Mouse (Mus musculus): ENCODE results near the gene Ppp2r5c.

DNA sequence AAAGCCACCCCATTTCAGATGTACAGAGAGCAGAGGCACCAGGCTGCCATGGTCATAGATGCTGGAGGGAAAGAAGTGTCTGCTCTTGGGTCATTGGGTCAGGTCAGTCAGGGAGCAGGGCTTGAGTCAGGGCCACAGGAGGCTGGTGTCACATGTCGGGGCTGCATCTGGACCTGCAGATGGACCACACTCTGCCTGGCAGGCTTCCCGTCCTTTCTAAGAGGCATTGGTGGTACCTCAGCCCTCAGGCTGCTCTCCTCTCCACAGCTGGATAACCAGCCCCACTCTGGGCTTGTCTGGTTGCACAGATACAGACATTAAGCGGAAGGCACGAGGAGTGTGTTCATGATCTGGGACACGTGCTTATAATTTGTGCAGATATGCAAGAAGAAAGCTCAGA is 61.8 kb downstream of the Ppp2r5c start:
- TF ChIP-seq POLR2A (IDR thresholded peaks at IDR 0.05; ENCODE audit: borderline replicate concordance, control insufficient read depth, low read depth, low read length): no peak
- TF ChIP-seq CTCF (IDR thresholded peaks at IDR 0.05; ENCODE audit: control insufficient read depth, insufficient read depth, low read length): no peak

Measured in bone marrow, adult 2 months (tissue).